Mouse (Mus musculus): Measurements from ENCODE around the gene Glrx2. TPM values are rescaled to one million over a fixed set of nuclear protein-coding genes. Genes with fewer than 3 reads are reported as not detected.

The Glrx2 gene
- total RNA-seq, 1 experiment from 2014 or later: 40.3 TPM

Other genes with a start within 250 kb of the Glrx2 start
- gene B3galt2, start 75.7 kb upstream of the Glrx2 start, total RNA-seq (2017): 0.25 and 0.40 TPM in 2 replicates
- 18.1 and 23.9 TPM in 2 replicates for gene Cdc73, start 13.4 kb upstream of the Glrx2 start, total RNA-seq (2017)
- 11.3 and 13.6 TPM in 2 replicates for gene Trove2, start 60.7 kb downstream of the Glrx2 start, total RNA-seq (2017)
- 156 and 159 TPM in 2 replicates for gene Uchl5, start 60.9 kb downstream of the Glrx2 start, total RNA-seq (2017)

All from hematopoietic stem cell, adult 5-6 weeks (primary cell).